Mouse (Mus musculus): Measurements from ENCODE around the gene Plxnb3.
A peak's percentile ranks its signal among the peaks of the same experiment; 100 is the strongest.
"Not testable (repeated sequence)": the region's sequence is repeated elsewhere in the genome, so short reads cannot be mapped to it uniquely, and the experiment has no call there.

Gene Plxnb3

DNA sequence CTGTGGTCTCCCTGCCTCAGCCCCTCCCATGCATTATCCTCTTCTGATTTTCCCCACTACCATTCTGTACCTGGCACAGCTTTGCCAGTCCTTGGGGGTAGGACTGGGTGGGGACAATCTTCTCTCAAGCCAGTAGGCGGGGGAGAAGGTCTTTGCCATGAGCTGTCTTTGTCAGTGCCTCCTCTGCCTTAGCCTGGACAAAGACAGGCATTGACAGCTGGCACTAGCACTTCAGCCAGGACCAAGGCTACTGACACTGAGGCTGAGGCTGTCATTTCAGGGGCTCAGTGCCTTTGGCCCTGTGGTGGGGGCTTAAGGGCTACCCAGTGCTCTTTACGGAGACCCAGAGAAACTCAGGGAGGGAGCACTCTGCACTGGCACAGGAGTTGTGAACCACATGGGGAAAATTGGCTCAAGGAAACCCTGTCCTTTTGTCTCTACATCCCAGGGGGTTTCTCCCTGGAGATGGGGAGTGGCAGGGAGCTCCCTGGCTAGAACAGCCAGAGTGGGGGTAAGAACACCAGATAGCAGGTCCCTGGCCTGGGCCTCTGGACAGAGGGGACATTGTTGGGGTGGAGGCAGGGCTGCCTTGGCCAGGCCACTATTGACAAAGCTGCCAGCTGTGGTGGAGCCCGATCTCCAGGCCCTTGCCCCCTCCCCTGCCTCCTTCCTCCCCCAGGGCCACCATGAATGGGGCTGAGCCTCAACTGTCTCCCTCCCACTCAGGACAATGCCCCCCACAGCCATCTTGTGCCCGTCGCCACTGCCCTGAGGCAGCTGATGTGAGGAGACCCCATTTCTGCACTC, at the start of gene Plxnb3:
Gene Plxnb3, plus strand, starts transcription at position 757 of the 807 bp plus-strand sequence.
- DNase-seq (ENCODE audit: low spot score in 2 of 2): no peak

DNA sequence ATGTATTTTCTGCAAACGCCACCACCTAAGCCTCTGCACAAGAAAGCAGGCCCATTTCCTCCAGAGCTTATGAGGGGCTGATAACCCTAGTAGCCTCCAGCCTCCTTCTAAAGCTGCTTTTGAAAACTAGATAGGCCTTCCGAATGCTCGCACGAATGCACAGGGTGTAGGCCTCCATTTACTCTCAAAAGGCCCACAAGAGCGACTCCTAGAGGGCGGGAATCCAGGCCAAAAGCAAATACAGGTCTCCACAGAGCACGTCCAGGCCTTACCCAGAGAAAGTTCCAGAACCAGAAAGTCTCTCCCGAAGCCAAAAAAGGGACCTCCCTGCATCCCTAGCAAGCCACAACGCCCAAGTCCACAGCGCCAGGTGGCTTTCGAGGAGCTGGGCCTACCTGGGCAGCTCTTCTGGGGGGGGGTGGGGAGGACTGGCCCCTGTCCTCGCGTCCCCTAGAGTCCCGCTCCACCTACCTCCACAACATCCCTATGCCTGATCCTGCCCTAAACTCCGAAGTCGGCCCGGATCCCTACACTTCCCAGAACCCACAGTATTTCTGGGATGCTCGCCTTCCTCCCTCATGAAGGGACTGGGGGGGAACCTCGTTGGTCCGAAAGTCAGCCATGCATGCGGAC, 41.3 kb upstream of the Plxnb3 start:
- no peak for DNase-seq (ENCODE audit: low spot score in 2 of 2)

DNA sequence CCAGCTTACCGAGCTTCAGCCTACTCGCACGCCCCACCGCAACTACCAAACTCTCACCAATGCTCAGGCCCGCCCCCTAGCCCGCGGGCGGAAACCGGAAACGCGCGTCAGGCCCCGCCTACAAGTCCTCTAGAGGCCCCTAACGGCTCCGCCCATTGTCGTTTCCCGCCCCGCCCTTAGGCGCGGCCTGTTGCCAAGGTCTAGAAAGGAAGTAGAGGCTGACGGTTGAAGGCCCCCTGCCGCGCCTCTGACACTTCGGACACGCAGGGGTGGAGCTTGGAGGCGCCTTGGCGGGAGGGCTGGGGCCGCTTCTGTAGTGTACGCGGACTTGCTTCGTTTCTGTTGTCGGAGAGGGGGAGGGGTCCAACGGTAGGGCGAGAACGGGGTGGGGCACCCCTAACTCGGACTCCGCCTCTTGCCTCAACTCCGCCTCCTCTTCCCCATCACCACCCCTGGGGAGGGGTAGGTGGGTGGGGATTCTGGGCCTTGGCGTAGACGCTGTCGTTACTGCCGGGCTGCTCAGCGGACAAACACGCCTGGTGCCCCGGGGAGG, 40.7 kb upstream of the Plxnb3 start, which contains the start of the genes Bcap31 and Abcd1:
Gene Bcap31, minus strand, starts transcription at position 67 of the 553 bp plus-strand sequence.
Gene Abcd1, plus strand, starts transcription at position 489 of the 553 bp plus-strand sequence.
- peak; percentile 76 to 79 for DNase-seq (ENCODE audit: low spot score in 2 of 2)

DNA sequence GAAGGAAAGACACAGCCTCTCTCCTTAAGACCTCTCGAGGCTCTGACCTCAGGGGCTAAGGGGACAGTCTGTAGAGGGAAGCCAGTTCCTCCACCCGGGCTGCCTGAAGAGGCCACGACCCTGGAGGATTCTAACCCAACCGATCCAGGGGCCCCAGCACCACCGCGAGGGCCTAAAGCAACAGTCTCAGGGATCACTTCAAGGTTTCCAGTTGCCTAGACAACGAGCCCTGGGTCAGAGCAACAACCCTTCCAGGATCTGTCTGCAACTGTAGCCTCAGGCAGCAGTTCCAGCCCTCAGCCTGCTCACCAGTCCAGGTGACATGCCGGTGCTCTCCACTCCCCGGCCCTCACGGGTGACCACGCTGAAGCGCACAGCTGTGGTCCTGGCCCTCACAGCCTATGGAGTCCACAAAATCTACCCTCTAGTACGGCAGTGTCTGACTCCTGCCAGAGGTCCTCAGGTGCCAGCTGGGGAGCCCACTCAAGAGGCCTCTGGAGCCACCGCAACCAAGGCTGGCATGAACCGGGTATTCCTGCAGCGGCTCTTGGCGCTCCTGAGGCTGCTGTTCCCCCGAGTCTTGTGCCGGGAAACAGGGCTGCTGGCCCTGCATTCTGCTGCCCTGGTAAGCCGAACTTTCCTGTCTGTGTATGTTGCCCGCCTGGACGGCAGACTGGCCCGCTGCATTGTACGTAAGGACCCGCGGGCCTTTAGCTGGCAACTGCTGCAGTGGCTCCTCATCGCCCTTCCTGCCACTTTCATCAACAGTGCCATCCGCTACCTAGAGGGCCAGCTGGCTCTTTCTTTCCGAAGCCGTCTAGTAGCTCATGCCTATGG, 40.0 kb upstream of the Plxnb3 start:
- DNase-seq (ENCODE audit: low spot score in 2 of 2): peak in 1 of 2 experiments; percentile 10

DNA sequence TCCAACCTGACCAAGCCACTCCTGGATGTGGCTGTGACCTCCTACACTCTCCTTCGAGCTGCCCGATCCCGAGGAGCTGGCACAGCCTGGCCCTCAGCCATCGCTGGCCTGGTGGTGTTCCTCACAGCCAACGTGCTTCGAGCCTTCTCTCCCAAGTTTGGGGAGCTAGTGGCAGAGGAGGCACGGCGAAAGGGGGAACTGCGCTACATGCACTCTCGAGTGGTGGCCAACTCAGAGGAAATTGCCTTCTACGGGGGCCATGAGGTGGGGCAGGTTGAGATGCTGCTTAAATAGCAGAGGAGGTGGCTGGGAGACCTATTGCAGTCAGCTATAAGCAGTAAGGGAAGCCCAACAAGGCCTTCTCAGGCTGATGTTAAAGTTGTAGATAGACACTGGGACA, 39.2 kb upstream of the Plxnb3 start:
- no peak for DNase-seq (ENCODE audit: low spot score in 2 of 2)

DNA sequence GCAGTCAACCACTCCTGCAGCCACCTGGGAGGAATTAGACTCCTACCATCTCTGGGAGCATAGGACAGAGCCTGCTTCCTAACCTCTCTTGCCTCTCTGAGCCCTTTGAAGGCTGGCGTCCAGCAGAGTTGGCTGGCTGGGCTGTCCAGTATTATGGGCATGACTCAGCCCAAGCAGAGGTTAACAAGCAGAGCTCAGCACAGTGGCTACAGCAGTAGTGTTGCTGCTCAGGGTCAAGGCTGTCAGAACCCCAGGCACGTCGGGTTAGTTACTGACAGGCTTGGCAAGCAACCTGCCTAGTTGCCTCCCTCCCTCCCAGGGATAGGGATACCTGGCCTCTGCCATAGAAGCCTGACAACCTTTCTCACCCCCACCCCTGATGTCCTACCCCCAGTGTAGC, 38.6 kb upstream of the Plxnb3 start:
- no peak for DNase-seq (ENCODE audit: low spot score in 2 of 2)

DNA sequence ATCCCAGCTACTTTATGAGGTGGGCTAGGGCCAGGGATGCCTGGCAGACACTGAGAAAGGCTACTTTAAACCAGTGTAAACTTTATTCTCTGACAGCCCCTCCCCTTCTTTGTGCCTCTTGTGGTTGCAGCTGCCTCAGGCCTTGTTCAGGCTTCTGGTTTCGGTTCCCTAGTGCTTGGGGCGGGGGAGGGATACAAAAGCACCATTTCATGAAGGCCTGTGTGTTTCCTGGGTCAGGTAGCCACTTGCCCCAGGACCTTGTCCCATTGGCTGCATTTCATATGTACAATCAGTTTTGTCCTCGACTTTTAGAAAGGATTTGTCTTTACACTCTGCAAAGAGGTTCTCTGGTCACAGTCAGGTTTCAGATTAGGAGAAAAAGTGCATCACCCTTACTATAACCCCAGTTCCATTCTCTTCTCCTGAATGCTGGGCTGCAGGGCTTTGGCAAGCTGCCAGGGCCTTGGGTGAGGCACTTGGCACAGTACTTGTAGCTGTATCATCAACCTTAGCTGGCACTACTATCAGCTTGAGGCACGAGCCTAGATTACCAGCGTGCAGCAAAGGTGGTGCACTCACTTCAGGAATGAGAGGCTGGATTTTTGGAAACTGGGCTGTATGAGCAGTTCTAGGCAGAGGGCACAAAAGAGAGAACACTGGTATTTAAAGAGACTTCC, 38.1 kb upstream of the Plxnb3 start:
- DNase-seq (ENCODE audit: low spot score in 2 of 2): no peak

DNA sequence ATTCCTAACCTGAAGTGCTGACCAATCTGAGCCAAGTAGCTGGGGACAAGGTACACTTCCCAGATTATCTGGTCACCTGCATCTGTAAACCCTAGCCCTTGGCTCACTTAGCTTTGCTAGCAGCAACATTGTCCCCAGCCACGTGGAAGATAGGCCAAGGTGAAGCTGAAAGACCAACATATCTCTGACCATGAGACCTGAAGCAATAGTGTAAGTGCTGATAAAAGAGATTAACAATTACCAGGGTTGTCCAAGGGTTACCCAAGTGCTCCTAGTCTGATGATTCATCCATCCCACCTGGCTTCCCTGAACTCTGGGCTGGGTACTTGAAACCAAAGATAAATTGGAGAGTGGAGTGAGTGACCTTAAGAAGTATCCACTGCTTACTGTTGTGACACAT, 26.0 kb upstream of the Plxnb3 start:
- no peak for DNase-seq (ENCODE audit: low spot score in 2 of 2)

DNA sequence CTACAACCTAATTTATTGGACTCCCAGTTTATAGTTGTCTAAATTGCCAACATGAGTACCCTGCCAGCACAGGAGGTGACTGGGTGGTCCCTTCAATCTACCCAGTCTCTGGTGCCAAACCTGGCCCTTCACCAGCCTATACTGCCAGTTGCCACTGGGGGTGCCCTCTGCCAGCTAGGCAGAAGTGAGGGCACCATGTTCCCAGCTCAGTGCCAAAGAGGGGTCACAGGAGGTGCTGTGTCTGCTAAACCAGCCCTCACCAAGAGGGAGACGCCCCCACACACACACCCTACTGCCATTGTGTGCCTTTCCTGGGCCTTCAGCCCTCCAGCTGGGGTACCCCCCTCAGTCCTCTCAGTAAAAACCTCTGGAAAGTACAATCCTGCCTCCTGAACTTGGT, 18.7 kb upstream of the Plxnb3 start:
- DNase-seq (ENCODE audit: low spot score in 2 of 2): no peak

DNA sequence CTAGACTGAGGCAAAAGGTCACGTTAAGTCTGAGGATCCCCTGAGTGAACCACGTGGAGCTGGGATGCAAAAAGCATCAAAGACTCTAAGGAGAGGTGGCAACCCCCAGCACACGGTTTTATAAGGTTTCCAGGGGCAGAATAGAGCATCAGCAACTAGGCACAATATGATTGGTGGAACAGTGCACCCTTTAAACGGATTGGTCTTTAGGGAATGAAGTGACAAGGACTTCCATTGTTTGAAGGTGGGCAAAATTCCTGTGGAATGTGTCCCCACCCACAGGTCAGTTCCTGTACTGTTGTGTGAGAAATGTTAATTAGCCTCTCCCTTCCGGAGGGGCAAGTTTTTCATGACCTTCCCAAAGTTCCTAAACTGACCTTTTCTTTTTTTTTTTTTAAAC, 17.7 kb upstream of the Plxnb3 start:
- no peak for DNase-seq (ENCODE audit: low spot score in 2 of 2)

DNA sequence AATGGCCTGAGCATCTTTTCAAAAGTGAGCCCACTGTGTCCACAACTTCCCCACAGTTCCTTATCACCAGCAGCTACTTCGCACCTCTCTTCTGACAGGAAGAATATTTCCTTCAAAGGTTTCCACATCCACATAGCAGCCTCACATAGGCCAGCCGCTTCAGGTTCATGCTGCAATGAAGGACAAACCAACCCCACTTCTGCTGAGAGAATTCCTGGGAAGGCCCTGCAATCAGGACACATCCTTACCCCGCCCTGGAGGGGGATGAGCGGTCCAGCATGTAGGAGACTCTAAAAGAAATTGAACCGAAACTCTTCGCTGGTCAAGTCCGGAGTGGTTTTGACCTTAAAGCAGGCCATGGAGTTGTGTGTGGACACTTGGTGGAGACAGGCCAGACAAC, 17.0 kb upstream of the Plxnb3 start:
- not testable (repeated sequence) for DNase-seq (ENCODE audit: low spot score in 2 of 2)

DNA sequence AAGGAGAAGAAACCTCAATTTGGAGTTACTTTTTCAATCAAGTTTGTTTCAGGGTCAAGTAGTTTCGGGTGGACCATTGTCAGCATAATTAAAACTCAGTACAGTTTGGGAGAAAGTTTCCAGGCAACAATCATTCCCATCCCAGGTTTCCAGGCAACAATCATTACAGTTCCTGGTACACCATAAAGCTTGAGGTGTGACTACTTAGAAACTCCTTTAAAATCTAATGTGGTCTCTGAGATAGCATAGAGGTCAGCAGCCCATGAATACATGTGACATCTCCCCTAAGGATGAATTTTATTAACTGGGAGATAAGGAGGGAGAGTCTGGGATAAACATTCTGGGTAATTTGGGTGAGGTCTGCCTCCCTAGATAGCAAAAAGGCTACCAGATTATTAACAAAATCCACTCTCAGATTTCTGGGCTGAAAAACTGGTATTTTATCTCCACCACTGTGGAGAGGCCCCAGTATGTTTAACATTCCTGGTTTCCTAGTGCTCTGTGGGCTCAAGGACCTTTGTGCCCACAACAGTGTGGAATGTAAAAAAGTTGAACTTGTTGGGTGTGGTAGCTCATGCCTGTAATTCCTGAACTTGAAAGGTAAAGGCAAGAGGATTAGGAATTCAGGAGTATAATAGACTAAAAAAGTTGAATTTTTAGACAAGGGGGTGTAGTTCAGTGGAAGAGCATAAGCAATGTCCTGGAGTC, 12.0 kb upstream of the Plxnb3 start:
- no peak for DNase-seq (ENCODE audit: low spot score in 2 of 2)

DNA sequence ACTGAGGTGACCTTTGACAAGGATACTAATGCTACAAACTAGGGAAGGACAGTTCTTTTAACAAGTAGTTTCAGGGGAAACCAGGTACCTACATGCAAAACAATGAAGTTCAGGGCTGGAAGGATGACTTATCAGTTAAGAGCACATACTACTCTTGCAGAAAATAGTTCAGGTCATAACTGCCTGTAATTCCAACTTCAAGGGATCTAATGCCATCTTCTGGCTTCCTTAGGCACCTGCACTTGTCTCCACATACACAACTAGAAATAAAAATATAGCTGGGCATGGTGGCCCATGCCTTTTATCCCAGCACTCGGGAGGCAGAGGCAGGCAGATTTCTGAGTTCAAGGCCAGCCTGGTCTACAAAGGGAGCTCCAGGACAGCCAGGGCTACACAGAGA, 7.9 kb upstream of the Plxnb3 start:
- DNase-seq (ENCODE audit: low spot score in 2 of 2): no peak

DNA sequence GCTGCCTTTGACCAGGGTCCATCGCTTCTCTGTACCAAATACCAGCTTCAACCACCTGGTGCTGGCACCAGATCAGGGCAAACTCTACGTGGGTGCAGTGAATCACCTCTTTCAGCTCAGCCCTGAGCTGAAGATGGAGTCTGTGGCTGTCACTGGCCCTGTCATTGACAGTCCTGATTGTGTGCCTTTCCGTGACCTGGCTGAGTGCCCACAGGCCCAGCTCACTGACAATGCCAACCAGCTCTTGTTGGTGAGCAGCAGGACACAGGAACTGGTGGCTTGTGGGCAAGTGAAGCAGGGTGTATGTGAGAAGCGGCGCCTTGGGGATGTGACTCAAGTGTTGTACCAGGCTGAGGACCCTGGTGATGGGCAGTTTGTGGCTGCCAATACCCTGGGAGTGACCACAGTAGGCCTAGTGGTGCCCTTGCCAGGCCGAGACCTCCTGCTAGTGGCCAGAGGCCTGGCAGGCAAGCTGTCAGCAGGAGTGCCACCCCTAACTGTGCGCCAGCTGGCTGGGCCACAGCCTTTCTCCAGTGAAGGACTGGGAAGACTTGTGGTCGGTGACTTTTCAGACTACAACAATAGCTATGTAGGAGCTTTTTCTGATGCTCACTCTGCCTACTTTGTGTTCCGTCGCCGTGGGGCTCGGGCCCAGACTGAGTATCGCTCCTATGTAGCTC, 1.9 kb downstream of the Plxnb3 start:
- no peak for DNase-seq (ENCODE audit: low spot score in 2 of 2)

DNA sequence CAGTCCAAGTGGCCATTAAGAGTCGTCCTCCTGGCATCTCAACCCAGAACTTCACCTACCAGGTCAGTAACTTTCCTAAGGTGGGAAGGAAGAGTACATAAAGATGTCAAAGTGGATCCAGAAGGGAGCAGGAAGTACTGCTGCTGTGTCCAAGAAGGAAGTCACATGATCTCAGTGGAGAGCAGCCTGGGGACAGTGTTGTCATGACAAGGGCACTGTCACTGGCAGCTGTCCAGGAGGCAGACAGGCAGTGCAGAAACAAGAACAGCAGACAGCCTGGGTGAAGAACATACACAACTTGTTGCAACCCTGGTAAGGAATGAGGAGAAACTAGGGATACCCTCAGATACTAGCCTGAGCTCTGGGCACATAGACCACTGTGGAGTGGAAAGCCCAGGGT, 8.4 kb downstream of the Plxnb3 start:
- no peak for DNase-seq (ENCODE audit: low spot score in 2 of 2)

DNA sequence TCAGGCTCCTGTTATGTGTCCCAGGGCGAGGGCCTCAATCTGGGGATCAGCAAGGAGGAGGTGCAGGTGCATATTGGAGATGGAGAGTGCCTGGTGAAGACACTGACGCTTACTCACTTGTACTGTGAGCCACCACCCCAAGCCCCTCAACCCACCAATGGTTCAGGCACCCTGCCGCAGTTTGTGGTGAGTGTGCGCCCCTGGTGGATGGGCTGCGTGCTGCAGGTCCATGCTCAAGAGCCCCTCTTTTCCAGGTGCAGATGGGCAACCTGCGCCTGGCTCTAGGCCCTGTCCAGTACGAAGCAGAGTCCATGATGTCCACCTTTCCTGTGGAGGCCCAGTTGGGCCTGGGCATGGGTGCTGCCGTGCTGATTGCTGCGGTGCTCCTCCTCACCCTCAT, 10.4 kb downstream of the Plxnb3 start:
- no peak for DNase-seq (ENCODE audit: low spot score in 2 of 2)

DNA sequence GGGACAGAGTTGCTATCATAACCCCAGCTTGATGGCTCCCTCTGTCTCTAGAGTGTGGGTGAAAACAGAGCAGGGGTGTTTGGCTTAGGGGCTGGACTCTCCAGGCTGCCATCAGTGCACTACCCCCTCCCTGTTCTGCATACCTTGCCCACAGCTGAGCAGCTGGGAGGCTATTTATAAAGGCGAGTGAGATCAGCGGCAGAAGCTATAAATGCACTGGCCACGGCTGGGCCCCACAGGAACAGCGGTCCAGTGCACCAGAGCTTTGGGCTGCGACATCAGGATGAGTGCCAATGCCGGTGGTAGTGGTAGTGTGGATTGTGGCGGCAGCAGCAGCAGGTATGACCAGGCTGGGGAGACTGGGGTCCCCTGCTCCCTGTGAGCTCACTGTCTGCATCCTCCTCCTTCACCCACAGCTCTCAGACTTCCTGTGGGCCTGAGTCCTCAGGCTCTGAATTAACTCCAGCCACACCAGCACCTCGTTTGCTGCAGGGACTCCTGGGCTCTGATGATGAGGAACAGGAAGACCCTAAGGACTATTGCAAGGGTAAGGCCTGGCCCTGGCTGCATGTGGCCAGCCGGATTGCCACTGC, 17.4 kb downstream of the Plxnb3 start, which contains the start of gene Srpk3:
Gene Srpk3, plus strand, starts transcription at position 238 of the 593 bp plus-strand sequence.
- no peak for DNase-seq (ENCODE audit: low spot score in 2 of 2)

DNA sequence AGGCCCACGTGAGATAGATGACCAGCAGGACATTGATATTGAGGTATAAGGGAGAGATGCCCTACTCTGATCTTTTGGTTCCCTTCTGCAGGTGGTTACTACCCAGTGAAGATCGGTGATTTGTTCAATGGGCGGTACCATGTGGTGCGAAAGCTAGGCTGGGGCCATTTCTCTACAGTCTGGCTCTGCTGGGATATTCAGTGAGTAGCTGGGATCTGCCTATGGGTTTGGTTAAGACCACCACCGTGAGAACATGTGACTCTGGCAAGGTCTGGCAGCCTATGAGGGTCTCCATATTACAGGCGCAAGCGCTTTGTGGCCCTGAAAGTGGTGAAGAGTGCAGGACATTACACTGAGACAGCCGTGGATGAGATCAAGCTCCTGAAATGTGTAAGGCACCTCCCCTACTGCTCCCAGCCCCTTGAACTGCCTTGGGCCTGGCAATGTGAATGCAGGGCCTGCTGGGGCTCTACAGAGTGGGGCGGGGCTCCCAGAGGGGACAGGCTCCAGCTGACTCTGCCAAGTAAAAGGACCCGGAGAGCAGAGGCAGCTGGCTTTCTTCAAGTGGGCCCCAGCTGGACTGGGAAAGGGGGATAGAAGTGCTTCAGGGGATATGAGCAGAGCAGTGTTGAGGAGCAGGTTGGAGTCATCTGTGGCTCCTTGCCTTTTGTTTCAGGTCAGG, 18.1 kb downstream of the Plxnb3 start:
- no peak for DNase-seq (ENCODE audit: low spot score in 2 of 2)

DNA sequence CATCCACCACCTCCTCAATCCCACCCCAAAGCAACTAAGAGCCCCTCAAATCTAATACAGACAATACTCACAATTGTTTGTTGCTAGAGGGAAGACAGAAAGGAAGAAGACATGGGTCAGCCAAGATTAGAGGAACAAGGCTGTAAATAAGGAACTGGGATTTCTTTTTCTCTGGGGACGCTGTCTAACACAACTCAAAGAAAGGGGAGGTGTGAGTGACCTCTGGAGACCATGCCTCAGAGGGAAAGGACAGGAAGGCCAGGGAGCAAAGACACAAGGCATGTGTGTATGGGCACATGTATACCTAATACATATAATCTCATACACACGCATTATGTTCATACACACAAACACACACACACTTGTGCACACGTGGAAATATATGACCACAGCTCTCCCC, 25.3 kb downstream of the Plxnb3 start:
- DNase-seq (ENCODE audit: low spot score in 2 of 2): no peak
